Mouse (Mus musculus) left cerebral cortex, postnatal 25 days (tissue): ENCODE measurements at regions not wholly inside any gene's neighbourhood (a gene's known extent, or its start where the extent isn't known, plus 50 kb on each side); places are given as distances from the start of the nearest gene placed in this dataset.
A peak's percentile ranks its signal among the peaks of the same experiment; 100 is the strongest.

ENCODE experiments used
- DNase-seq, 2 experiments: peaks; one replicate each; pipeline ENCODE4 v3.0.0; 2022; ENCODE audit warnings: low spot score in 2 of 2, mixed read lengths in 1 of 2
- intact Hi-C: fragments of 180-260 bp; cut with DNase I; formaldehyde crosslinking; loops from one replicate; pipeline ENCODE4 v1.15.1; 2025

DNA sequence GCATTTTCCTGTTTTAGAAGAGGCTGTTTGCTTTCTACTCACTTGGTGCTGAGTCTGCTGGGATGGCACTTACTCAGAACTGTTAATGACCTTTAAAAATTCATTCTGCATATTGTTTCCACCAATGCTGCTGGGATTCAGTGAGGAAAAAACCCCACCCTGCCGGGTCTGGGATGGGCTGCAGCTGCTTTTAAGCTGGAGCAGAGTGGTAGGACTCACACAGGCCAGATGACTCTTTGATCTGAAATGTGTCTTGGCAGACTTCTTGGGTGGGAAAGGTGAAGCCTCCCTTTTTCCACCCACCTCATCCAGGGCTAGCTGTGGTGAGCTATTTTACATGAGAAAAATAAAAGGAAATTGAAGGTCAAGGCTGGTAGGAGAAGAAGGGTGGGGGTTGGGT, 56.4 kb upstream of the Ddhd1 start:
- intact Hi-C loops, result no loop called here

GRCm38 (mm10) chr14:45714786-45715185, 56.8 kb upstream of the Ddhd1 start:
- no peak for DNase-seq

More for the DNA sequence above, 56.4 kb upstream of the Ddhd1 start:
- no peak for DNase-seq

DNA sequence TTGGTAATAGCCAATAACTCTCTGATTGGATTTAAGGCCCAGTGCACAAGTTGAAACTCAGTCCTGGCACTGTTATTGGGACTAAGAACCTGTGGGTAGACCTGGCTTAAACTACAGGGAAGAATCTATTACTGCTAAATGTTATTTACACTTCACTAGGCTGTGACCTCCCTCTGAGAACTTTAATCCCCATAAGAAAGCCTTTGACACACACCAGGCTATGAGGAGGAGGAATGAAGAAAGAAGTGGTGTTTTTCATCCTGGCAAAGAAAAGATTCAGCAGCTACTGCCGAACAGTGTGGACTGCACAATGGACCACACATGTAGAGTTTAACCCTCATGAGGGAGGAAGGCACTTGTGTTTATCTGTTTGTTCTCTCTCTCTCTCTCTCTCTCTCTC, 58.2 kb upstream of the Ddhd1 start:
- intact Hi-C loops, result no loop called here
- DNase-seq, result no peak

More at GRCm38 (mm10) chr14:45714786-45715185, 56.8 kb upstream of the Ddhd1 start:
- intact Hi-C loops, result no loop called here

GRCm38 (mm10) chr14:45722887-45723286, 64.9 kb upstream of the Ddhd1 start:
- intact Hi-C loops, result no loop called here
- no peak for DNase-seq

- intact Hi-C loops, result no loop called here
- DNase-seq, result no peak
These were observed 66.4 kb upstream of the Ddhd1 start for GRCm38 (mm10) chr14:45724341-45724740.

DNA sequence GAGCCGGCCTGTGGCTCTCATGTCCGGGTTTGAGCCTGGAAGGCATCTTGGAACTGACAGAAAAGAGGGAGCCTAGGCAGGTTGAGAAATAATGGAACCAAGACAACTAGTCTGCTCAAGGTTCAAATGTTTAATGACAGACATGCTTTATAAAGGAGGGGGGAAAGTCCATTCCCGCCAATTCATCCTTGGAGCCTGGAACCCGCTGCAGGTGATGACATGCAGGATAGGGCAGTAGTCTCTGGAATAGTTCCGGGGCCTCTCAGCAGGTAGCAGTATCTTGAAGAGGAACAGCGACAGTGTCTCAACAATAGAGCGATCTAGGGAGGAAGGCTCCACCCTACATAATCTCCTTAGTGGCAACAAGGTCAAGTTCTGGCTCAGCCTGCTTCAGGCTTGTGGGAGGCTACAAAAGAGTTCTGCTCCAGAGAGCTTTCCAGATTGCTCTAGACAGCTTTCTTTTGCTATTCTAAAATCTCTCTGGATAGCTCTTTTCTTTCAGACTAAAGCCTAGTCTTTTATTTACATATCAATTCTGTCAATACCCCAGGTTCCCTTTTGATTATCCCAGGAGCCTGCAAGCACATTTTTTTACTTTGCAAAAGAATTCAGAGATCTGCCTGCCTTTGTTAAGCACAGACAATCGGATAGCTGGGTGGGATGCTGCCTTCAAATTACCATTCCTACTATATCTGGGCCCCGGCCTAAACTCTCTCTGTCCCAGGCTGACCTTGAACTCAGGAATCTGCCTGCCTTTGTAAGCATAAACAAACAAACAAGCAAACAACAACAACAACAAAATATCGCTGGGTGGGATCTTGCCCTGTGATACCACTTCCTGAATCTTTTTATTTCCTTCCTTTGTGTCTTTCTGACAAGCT, 76.8 kb upstream of the Ddhd1 start:
- intact Hi-C loops, result no loop called here
- no peak for DNase-seq

DNA sequence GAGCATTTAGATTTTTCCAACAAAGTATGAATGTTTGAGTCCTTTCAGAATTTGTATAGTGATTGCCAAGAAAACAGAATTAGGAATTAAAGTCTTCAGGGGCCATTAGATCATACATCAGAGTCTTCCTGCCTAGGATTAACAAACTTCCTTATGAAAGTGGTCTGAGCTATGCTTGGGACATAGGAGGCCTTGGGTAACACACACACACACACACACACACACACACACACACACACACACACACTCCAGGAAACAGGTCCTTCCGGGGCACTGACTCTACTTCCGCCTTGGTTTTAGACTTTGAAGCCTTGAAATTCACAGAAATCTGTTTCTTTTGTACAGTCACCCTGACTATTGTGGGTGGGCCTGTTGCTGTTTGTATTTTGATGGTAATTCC, 80.0 kb upstream of the Ddhd1 start:
- intact Hi-C loops, result no loop called here
- no peak for DNase-seq

GRCm38 (mm10) chr14:45739638-45740037, 81.7 kb upstream of the Ddhd1 start:
- intact Hi-C loops, result no loop called here
- DNase-seq, result no peak

- intact Hi-C loops, result no loop called here
- DNase-seq, result no peak
These were observed 82.7 kb upstream of the Ddhd1 start for GRCm38 (mm10) chr14:45740662-45741061.

DNA sequence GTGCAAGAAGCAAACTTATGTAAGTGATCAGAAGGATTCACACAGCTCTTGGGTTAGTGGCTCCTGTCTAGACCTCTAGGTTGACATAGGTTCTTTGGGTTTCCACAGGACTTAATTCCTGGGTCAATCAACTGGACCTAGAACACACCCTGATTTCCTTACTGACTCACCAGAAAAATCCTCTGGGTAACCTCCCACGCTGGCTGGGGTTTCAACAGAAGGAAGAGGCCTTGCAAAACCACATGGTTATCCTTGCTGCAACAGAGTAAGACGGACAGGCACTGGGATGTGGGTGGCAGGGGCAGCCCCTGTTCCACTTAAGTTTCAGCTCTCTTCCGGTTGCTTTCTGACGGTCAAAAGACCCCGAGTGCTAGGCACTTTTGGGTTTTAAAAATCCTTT, 88.2 kb upstream of the Ddhd1 start:
- DNase-seq, result no peak
- intact Hi-C loops, result no loop called here

DNA sequence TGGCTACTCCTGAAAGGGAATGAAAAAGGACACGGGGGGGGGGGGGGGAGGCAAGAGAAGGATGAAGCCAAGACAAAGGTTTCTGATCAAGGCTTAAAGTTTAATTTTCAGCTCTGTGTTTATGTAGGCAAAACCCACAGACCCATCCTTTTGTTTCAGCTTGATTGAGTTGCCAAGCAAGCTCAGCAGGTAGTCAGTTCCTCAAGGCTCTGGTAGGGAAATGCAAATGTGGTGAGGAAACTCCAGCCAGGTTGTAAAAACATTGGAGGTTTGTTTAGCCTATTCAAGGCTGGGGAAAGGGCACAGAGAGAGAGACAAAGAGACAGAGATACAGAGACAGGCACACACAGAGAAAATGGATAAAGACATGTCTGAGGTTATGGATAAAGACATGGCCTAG, 99.4 kb upstream of the Ddhd1 start:
- intact Hi-C loops, result no loop called here
- DNase-seq, result no peak

GRCm38 (mm10) chr14:45760890-45761680, 103.1 kb upstream of the Ddhd1 start:
- intact Hi-C loops, result no loop called here

GRCm38 (mm10) chr14:45764231-45764630, 106.3 kb upstream of the Ddhd1 start:
- intact Hi-C loops, result no loop called here
- no peak for DNase-seq

More at GRCm38 (mm10) chr14:45760890-45761680, 103.1 kb upstream of the Ddhd1 start:
- no peak for DNase-seq

DNA sequence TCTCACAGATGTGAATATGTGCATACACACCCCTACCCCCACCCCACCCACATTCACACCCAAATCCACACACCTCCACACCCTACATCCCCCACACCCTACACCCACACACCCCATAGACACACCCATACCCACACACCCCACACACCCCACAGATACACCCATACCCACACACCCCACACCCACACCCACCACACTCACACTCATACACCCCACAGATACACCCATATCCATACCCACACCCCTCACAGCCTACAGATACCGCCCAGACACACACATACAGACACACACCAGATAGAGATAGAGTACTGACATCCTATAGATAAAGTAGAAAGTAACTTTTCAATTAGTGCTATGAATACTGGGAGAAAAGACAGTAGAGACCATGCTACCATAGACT, 108.6 kb upstream of the Ddhd1 start:
- intact Hi-C loops, result no loop called here
- no peak for DNase-seq

GRCm38 (mm10) chr14:45772665-45773277, 114.8 kb upstream of the Ddhd1 start:
- intact Hi-C loops, result loop anchor here (5.0 to 10.0 kb wide), 4 partner anchors 80 to 350 kb away; no protein-coding TSS in a partner anchor
- peak; percentile 49 to 70 for DNase-seq

DNA sequence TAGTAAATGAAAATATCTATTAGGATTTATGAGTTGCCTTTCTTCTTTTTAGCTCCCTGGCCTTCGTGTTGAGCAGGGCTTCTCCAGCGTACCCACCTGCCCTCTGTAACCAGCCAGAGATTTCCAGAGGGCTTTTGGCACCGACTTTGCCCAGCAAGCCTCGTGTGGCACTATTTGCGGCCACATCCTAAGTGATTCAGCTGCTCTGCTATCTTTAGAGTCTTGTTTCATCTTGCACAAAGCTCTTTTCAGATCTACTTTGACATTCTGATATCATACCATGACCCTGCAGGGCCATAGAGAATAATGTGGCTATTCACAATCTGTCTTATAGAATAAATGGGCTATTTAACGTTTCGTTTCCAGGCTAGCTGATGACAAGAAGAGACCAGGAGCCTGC, 115.4 kb upstream of the Ddhd1 start:
- peak in 1 of 2 experiments; percentile 35 for DNase-seq
- intact Hi-C loops, result loop anchor here (5.0 to 10.0 kb wide), 4 partner anchors 81 to 351 kb away; no protein-coding TSS in a partner anchor

GRCm38 (mm10) chr14:45781850-45782249, 123.9 kb upstream of the Ddhd1 start:
- no peak for DNase-seq
- intact Hi-C loops, result no loop called here

DNA sequence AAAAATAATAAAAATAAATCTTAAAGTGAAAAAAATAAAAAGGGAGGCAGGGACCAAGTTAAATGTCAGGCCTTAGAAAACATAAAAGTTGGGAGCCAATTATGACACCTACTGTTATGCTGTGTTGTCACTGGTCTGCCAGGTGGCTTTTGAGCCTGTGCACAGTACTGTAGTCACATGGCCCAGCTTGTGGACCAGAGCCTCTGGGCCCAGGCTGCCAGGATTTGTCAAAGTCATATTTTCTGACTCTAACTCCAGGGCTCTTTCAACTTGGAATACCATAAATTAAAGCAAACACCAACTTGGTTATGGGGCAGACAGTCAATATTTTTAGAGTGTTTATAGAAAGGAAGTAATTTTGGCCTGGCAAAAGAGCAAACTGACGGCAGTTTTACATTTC, 137.0 kb upstream of the Ddhd1 start:
- DNase-seq, result no peak
- intact Hi-C loops, result no loop called here

GRCm38 (mm10) chr14:45796665-45797319, 138.8 kb upstream of the Ddhd1 start:
- no peak for DNase-seq
- intact Hi-C loops, result no loop called here

DNA sequence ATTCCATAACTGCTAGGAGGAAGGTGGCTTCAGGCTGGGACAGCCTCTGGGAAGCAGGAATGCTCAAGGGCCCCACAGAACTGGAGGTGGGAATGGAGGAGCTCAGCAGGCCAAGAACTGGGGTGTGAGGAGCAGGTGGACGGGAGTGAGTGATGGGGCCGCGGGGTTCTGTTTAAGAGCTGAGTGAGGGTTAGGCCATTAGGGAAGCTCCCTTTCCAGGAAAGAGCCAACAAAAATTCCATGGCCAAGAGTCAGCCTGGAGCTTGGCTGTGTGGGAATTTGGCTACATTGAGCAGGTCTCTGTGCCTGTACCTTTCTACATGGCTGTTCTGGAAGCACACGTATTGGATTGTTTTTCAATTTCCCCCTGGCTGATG, 139.4 kb upstream of the Ddhd1 start:
- no peak for DNase-seq
- intact Hi-C loops, result no loop called here
